Mouse (Mus musculus): ENCODE measurements around the gene Olfm2.

DNA sequence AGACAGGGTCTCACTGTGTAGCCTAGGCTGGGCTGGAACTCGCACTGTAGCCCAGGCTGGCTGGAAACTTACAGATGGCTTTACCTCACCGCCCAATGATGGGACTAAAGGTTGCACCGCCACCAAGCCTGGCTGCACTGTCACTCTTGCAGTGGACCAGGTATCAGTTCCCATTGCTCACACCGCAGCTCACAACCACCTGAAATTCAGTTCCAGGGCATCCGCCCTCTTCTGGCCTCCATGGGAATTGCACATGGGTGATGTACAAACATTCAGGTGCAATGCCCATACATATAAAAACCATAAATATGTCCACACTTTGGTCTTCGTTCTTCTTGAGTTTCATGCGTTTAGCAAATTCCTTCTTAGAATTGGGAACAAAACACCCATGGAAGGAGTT is 30.8 kb downstream of the Olfm2 start:
- TF ChIP-seq CTCF (IDR thresholded peaks at IDR 0.05; ENCODE audit: borderline replicate concordance, control insufficient read depth, extremely low read depth, insufficient read depth, low read length, poor library complexity) = peak; percentile 58; the same call in 1 of the 2 replicates
- TF ChIP-seq POLR2A (IDR thresholded peaks at IDR 0.05; ENCODE audit: control insufficient read depth, extremely low read depth, insufficient read depth, low read length, poor library complexity) = no peak

Data from thymus, adult 2 months (tissue).